Mouse (Mus musculus) lung, adult 2 months (tissue): ENCODE data around the gene Gm15085. TPM values are rescaled to one million over a fixed set of nuclear protein-coding genes. Genes with fewer than 3 reads are reported as not detected.
"Not testable (repeated sequence)": the region's sequence is repeated elsewhere in the genome, so short reads cannot be mapped to it uniquely, and the experiment has no call there.

ENCODE experiments used
- DNase-seq: peaks from one replicate; pipeline ENCODE4 v3.0.0; 2022
- H3K4me1 ChIP-seq: fragments of 200-500 bp; 2 replicates; pipeline ENCODE4 v1.6.1; 2011; ENCODE audit warnings: low read length; ENCODE audit not compliant: control insufficient read depth, insufficient read depth
- H3K4me3 ChIP-seq: fragments of 200-500 bp; replicated peaks from 2 replicates; pipeline ENCODE3; 2011; ENCODE audit warnings: low read depth, mild to moderate bottlenecking, control low read depth, low read length; ENCODE audit errors: extremely low read depth
- WGBS: fragments of 180-500 bp; shearing (Covaris S2); methylation state at CpG from one replicate; pipeline ENCODE4 v1.1.7; 2018; 5-methylcytosine and 5-hydroxymethylcytosine counted together
- polyA plus RNA-seq: library from polyadenylated mRNA; depleted of rRNA; stranded (reverse); fragments of >200 nt; gene quantifications from 2 replicates; pipeline ENCODE4 v1.2.3, GENCODE M21; 2012; rRNA removed

Gene Gm15085
- polyA plus RNA-seq: not detected in 2 replicates

- no CpG with 5 or more reads among the region's 6 CpGs for WGBS
- not testable (repeated sequence) for H3K4me3 ChIP-seq, H3K4me1 ChIP-seq, DNase-seq
Observed at GRCm38 (mm10) chrX:149447317-149447716, at the start of gene Gm15085. Gene Gm15085, plus strand, starts transcription at chrX:149447617.

Other genes with a start within 250 kb of the Gm15085 start
- not detected in 2 replicates for gene Gm15093, start 175.2 kb upstream of the Gm15085 start, polyA plus RNA-seq
- gene Gm10439, start 147.0 kb downstream of the Gm15085 start, polyA plus RNA-seq: not detected in 2 replicates